Mouse (Mus musculus) testis, adult 2 months (tissue): ENCODE results near the gene Adora2a. TPM values are rescaled to one million over a fixed set of nuclear protein-coding genes. Genes with fewer than 3 reads are reported as not detected.
"Not testable (repeated sequence)": the region's sequence is repeated elsewhere in the genome, so short reads cannot be mapped to it uniquely, and the experiment has no call there.

ENCODE experiments used
- H3K27ac ChIP-seq: fragments of 200-500 bp; 2 replicates; pipeline ENCODE4 v1.5.1; 2012; ENCODE audit warnings: low read depth, low read length; ENCODE audit not compliant: control insufficient read depth, insufficient read depth
- H3K27me3 ChIP-seq: fragments of 200-500 bp; 2 replicates; pipeline ENCODE4 v1.6.1; 2012; ENCODE audit warnings: mild to moderate bottlenecking, low read length, moderate library complexity; ENCODE audit not compliant: control insufficient read depth, insufficient read depth
- H3K36me3 ChIP-seq: fragments of 200-500 bp; 2 replicates; pipeline ENCODE4 v1.6.1; 2012; ENCODE audit warnings: mild to moderate bottlenecking, low read length; ENCODE audit not compliant: control insufficient read depth, insufficient read depth
- H3K4me1 ChIP-seq: fragments of 200-500 bp; 2 replicates; pipeline ENCODE4 v1.6.1; 2012; ENCODE audit warnings: low read length; ENCODE audit not compliant: control insufficient read depth, insufficient read depth
- H3K4me3 ChIP-seq: fragments of 200-500 bp; 2 replicates; pipeline ENCODE4 v1.5.1; 2012; ENCODE audit warnings: low read depth, mild to moderate bottlenecking, low read length, moderate library complexity, mixed read lengths; ENCODE audit not compliant: control insufficient read depth
- CTCF ChIP-seq: fragments of 200-500 bp; IDR thresholded peaks from 2 replicates; pipeline ENCODE4 v1.5.1; 2012; ENCODE audit warnings: low read depth, mild to moderate bottlenecking, inconsistent platforms, low read length, moderate library complexity; ENCODE audit not compliant: control insufficient read depth, insufficient read depth, insufficient replicate concordance
- POLR2A ChIP-seq: fragments of 200-500 bp; IDR thresholded peaks from 2 replicates; pipeline ENCODE4 v1.6.1; 2012; ENCODE audit warnings: low read depth, mild to moderate bottlenecking, inconsistent platforms, low read length, moderate library complexity; ENCODE audit not compliant: control insufficient read depth
- polyA plus RNA-seq: library from polyadenylated mRNA; depleted of rRNA; stranded (reverse); fragments of >200 nt; gene quantifications from 2 replicates; pipeline ENCODE4 v1.2.3, GENCODE M21; 2012

Gene Adora2a
- polyA plus RNA-seq, 1 experiment, result 0.28 TPM

- TF ChIP-seq POLR2A, result no peak
- no peak for TF ChIP-seq CTCF
Observed at GRCm38 (mm10) chr10:75333176-75333776, 16.6 kb downstream of the Adora2a start.

GRCm38 (mm10) chr10:75334175-75334574, 17.5 kb downstream of the Adora2a start:
- no peak for TF ChIP-seq POLR2A
- no peak for TF ChIP-seq CTCF
- Histone ChIP-seq H3K27me3 (no peaks in the 10 kb centered on the region), H3K36me3 (no peaks in the 10 kb centered on the region), H3K4me3 (no peak overlapping the region), H3K4me1 (peaks cover 12% of the 10 kb centered on the region), H3K27ac (no peak overlapping the region)

More at GRCm38 (mm10) chr10:75333176-75333776, 16.6 kb downstream of the Adora2a start:
- no peaks in the 10 kb centered on the region for H3K27me3 ChIP-seq
- no peaks in the 10 kb centered on the region for H3K36me3 ChIP-seq
- no peak overlapping the region for H3K27ac ChIP-seq
- peaks cover 12% of the 10 kb centered on the region for H3K4me1 ChIP-seq
- H3K4me3 ChIP-seq, result peak overlapping the region; percentile 60

DNA sequence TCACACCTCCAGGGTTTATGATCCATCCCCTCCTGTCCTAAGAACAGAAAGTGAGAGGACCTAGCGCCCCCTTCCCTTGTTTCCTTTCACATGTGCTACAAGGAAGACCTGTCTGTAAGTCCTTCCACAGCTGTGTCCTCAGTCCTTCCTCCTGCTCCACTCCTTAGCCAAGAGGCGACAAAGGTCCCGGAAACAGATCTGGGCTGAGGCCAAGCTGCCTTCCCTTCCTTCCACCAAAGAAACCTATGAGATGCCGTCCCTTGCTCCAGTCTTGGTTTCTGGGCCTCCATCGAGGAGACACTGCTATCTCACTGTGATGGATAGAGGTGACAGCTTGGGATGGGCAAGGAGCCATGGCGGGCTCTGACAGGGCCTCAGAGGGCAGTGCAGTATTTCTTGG, 18.4 kb downstream of the Adora2a start:
- no peaks in the 10 kb centered on the region for H3K27me3 ChIP-seq
- no peak overlapping the region for H3K27ac ChIP-seq
- H3K4me1 ChIP-seq, result peaks cover 12% of the 10 kb centered on the region
- H3K4me3 ChIP-seq, result no peak overlapping the region
- no peak for TF ChIP-seq CTCF
- no peak for TF ChIP-seq POLR2A
- no peaks in the 10 kb centered on the region for H3K36me3 ChIP-seq

GRCm38 (mm10) chr10:75337231-75337630, 20.6 kb downstream of the Adora2a start:
- Histone ChIP-seq H3K36me3 (no peaks in the 10 kb centered on the region), H3K4me1 (peaks cover 12% of the 10 kb centered on the region), H3K27ac (no peak overlapping the region), H3K27me3 (no peaks in the 10 kb centered on the region), H3K4me3 (no peak overlapping the region)
- TF ChIP-seq CTCF, result no peak
- TF ChIP-seq POLR2A, result no peak

GRCm38 (mm10) chr10:75338852-75339251, 22.2 kb downstream of the Adora2a start:
- TF ChIP-seq POLR2A, result no peak
- no peak for TF ChIP-seq CTCF
- Histone ChIP-seq H3K4me3 (no peak overlapping the region), H3K4me1 (peaks cover 2% of the 10 kb centered on the region; the same call in 1 of the 2 replicates), H3K36me3 (no peaks in the 10 kb centered on the region), H3K27ac (no peak overlapping the region), H3K27me3 (no peaks in the 10 kb centered on the region)

DNA sequence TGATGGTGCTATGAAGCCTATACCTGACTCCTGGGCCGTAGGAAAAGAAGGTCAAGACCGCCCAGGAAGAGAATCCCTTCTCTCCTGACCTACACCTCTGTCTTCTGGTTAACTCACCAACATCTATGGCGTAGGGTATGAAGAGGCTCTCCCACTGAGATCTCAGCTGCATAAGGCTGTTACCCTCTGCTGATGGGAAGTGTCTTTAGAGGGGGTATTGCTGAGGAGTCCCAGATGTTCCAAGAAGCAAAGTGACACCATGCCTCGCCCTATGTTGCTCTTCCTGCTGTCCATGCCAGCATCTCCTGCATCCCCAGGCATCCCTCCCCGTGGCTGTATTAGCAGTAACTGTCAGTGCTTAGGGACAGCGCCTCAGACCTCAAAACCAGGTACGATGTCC, 22.7 kb downstream of the Adora2a start:
- H3K4me1 ChIP-seq, result no peaks in the 10 kb centered on the region
- TF ChIP-seq POLR2A, result no peak
- no peak for TF ChIP-seq CTCF
- no peak overlapping the region for H3K27ac ChIP-seq
- no peak overlapping the region for H3K4me3 ChIP-seq
- H3K36me3 ChIP-seq, result no peaks in the 10 kb centered on the region
- no peaks in the 10 kb centered on the region for H3K27me3 ChIP-seq

- Histone ChIP-seq H3K27me3 (no peaks in the 10 kb centered on the region), H3K27ac (no peak overlapping the region), H3K36me3 (no peaks in the 10 kb centered on the region), H3K4me3 (no peak overlapping the region), H3K4me1 (no peaks in the 10 kb centered on the region)
- TF ChIP-seq POLR2A (no peak), CTCF (no peak)
Observed at GRCm38 (mm10) chr10:75341936-75342335, 25.3 kb downstream of the Adora2a start.

- not testable (repeated sequence) for H3K36me3 ChIP-seq, H3K27me3 ChIP-seq, H3K4me3 ChIP-seq, H3K27ac ChIP-seq, H3K4me1 ChIP-seq
Observed at GRCm38 (mm10) chr10:75344563-75344962, 27.9 kb downstream of the Adora2a start.
